Mouse (Mus musculus): Measurements from ENCODE around the gene Sesn3.

DNA sequence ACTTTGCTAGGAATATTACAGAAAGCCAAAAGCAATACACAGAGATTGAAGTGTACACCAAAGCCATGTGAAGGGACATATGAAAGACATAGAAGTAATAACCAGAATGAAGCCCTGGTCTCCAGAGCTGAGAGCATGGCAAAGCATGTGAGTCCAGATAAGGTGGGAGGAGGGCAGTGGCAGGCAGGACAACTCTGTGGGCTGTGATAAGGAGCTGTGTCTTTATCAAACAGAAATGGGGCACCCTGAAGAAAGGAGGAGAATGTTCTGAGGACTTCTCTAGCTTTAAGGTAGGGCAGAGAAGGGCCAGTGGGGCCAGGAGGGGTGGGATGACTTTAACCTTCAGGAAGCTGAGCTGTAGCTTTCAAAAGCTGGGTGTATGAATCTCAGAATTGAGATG lies 94.4 kb downstream of the Sesn3 start:
- TF ChIP-seq CTCF (IDR thresholded peaks at IDR 0.05; ENCODE audit: extremely low read depth, insufficient read depth, low read length) (no peak), POLR2A (IDR thresholded peaks at IDR 0.05; ENCODE audit: extremely low read depth, insufficient read depth, low read length) (no peak)

Data from cortical plate, adult 2 months (tissue).